Mouse (Mus musculus) limb, embryonic 12.5 days (tissue): ENCODE measurements around the gene Cryl1. TPM values are rescaled to one million over a fixed set of nuclear protein-coding genes. Genes with fewer than 3 reads are reported as not detected.

Source experiments
- ATAC-seq: fragments of 200-750 bp; cut with Nextera tagmentation; 2 replicates; pipeline ENCODE4 v1.8.0; 2017; ENCODE audit warnings: low read depth, moderate TSS enrichment; ENCODE audit not compliant: insufficient number of reproducible peaks, insufficient read depth, low FRiP score, low TSS enrichment
- H3K27ac ChIP-seq: fragments of 300-500 bp; sonication (generic); 2 replicates; pipeline ENCODE4 v1.5.1; 2016; ENCODE audit warnings: mild to moderate bottlenecking, moderate library complexity
- H3K27me3 ChIP-seq: fragments of 300-500 bp; sonication (generic); 2 replicates; pipeline ENCODE4 v1.6.1; 2016; ENCODE audit warnings: mild to moderate bottlenecking, moderate library complexity
- H3K36me3 ChIP-seq: fragments of 300-500 bp; sonication (generic); 2 replicates; pipeline ENCODE4 v1.6.1; 2016; ENCODE audit warnings: mild to moderate bottlenecking, moderate library complexity
- H3K4me1 ChIP-seq: fragments of 300-500 bp; sonication (generic); replicated peaks from 2 replicates; pipeline ENCODE4 v1.6.1; 2016
- H3K4me2 ChIP-seq: fragments of 300-500 bp; sonication (generic); 2 replicates; pipeline ENCODE4 v1.6.1; 2016; ENCODE audit warnings: mild to moderate bottlenecking, moderate library complexity
- H3K4me3 ChIP-seq: fragments of 300-500 bp; sonication (generic); replicated peaks from 2 replicates; pipeline ENCODE4 v1.5.1; 2016; ENCODE audit warnings: mild to moderate bottlenecking
- H3K9ac ChIP-seq: fragments of 300-500 bp; sonication (generic); replicated peaks from 2 replicates; pipeline ENCODE4 v1.6.1; 2016; ENCODE audit warnings: mild to moderate bottlenecking, moderate library complexity
- H3K9me3 ChIP-seq: fragments of 300-500 bp; sonication (generic); 2 replicates; pipeline ENCODE4 v1.6.1; 2016; ENCODE audit warnings: mild to moderate bottlenecking, moderate library complexity
- WGBS: fragments of 180-500 bp; shearing (Covaris S2); methylation state at CpG from one replicate; pipeline ENCODE4 v1.1.7; 2016; 5-methylcytosine and 5-hydroxymethylcytosine counted together
- polyA plus RNA-seq: library from polyadenylated mRNA; unstranded; fragments of >200 nt; fragmentation: Nextera tagmentation; extraction: Ambion mirVana; gene quantifications from 2 replicates; pipeline ENCODE4 v1.2.1, GENCODE M21; 2016

Gene Cryl1
- polyA plus RNA-seq, 1 experiment from 2014 or later, result 16.7 TPM

DNA sequence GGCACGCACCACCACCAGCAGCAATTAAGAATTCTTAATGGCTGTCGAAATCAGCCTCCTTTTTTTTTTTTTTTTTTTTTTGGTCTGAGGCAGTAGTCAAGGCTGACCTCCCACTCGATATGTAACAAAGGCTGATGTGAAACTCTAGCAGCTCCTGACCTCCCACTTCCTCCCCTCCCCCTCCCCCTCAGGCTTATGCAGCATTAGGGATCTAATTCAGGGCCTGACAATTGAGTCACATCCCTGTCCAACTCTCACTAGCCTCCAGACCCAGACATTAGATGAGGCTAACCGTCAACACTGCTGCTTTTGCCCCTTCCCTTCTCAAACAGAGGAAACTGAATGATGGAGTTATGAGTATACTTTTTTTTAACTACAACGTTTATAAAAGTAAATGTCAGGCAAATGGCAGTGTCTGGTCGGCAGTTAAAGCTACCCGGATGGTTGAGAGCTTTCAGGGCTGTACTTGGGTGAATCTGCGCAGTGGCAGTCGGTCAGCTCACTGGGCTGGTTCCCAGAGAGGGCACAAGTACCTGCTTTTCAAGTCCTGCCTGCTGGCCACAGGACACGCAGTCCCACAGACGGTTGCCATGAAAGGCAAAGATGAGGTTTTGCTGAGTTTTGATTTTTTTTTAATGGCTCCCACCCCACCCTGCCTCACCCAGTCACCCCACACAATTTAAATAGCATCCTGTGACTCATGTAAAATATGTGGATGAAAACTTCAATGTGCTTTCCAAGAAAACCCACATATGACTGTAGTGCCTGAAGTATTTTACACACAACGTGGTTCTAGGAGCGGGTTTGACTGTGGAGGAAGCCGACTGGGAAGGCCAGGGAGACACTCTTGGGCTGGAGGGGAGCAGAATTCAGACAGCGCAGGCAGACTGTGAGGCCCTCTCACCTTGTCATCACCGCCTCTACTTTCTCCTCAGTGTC is 81.4 kb downstream of the Cryl1 start:
- 60% methylated on average over 16 of the region's 16 CpGs for WGBS
- H3K4me1 ChIP-seq, result peaks cover 18% of the 10 kb centered on the region; the same call in 1 of the 2 replicates
- no peak for ATAC-seq
- H3K27ac ChIP-seq, result no peak overlapping the region
- no peaks in the 10 kb centered on the region for H3K36me3 ChIP-seq
- H3K9ac ChIP-seq, result no peak overlapping the region
- no peak overlapping the region for H3K4me2 ChIP-seq
- no peaks in the 10 kb centered on the region for H3K9me3 ChIP-seq
- no peak overlapping the region for H3K4me3 ChIP-seq
- no peaks in the 10 kb centered on the region for H3K27me3 ChIP-seq

DNA sequence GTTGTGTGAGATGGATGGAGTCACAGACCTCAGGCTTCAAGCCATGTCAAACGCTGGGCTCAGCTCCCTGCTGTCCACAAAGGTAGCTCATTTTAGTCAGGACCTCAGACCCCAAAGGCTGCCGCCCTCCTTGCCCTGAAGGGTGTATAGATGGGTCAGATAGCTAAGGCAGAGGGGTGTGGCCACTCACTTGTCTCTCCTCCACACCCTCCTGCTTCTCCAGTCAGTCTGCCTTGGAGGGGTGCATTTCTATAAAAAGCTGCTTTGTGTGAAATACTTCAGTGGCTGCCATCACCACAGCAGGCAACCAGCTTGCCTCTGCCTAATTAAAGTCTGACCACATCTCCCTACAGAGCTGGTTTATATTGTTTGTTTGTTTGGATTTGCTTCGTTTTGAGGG is 82.4 kb downstream of the Cryl1 start:
- Histone ChIP-seq H3K9me3 (no peaks in the 10 kb centered on the region), H3K27ac (0 out of 2 replicates have a peak overlapping the region, but pooled peaks have one; percentile 25), H3K4me2 (no peak overlapping the region), H3K36me3 (no peaks in the 10 kb centered on the region), H3K4me1 (peaks cover 18% of the 10 kb centered on the region; the same call in 1 of the 2 replicates), H3K9ac (no peak overlapping the region), H3K27me3 (no peaks in the 10 kb centered on the region), H3K4me3 (no peak overlapping the region)
- 45% methylated on average over 3 of the region's 3 CpGs for WGBS
- ATAC-seq, result no peak

DNA sequence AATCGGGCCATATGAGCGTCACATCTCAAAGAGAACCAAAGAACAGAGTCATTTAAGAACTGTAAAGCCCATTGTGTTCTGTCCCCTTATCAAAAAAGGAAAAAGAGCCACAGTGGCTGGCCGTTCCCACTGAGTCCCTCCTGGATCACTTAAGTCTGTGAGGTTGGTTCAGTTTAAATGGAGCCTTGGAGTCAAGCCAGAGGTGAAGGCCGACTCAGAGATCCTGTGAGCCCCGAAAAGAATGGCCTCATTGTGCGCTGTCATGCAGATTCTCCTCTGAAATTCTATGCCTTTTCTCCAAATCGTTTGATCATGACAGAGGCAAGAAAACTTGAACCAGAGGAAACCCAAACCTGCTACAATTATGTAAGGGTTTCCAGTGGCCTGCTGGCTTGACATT is 82.8 kb downstream of the Cryl1 start:
- Histone ChIP-seq H3K4me1 (peaks cover 18% of the 10 kb centered on the region; the same call in 1 of the 2 replicates), H3K9me3 (no peaks in the 10 kb centered on the region), H3K9ac (no peak overlapping the region), H3K27me3 (no peaks in the 10 kb centered on the region), H3K4me2 (no peak overlapping the region), H3K4me3 (no peak overlapping the region), H3K27ac (0 out of 2 replicates have a peak overlapping the region, but pooled peaks have one; percentile 25), H3K36me3 (no peaks in the 10 kb centered on the region)
- no peak for ATAC-seq
- 81% methylated on average over 7 of the region's 7 CpGs for WGBS

DNA sequence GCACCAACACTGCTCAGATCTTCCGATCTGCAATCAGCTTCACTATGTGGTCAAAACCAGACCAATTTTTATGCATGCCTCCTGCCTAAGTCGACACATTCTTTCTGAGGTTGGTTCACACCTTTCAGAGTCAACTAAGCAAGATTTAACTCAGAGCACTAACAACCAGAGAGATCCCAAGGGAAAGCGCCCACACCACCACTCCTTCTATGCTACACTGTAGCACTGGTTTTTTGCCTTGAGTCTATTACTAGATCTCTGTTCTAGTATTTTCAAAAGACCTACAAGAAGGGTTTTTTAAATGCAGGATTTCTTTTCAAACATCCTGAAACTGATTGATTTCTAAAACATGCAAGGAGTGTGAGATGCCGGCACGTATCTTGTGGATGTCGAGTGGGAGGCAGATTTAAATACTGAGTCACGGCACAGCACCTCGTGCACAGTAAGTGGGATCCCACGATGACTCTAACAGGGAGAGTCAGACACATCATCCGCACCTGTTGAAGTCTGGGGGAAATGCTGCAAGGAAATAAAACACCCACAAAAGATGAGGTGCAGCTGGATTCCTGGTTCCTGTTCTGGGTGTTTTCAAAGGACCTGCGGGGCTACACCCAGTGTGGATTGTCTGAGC is 96.6 kb downstream of the Cryl1 start:
- no peaks in the 10 kb centered on the region for H3K9me3 ChIP-seq
- H3K4me2 ChIP-seq, result no peak overlapping the region
- H3K27ac ChIP-seq, result no peak overlapping the region
- H3K9ac ChIP-seq, result no peak overlapping the region
- ATAC-seq, result no peak
- 0 out of 2 replicates have a peak, but pooled peaks cover 10% of the 10 kb centered on the region for H3K4me1 ChIP-seq
- H3K36me3 ChIP-seq, result no peaks in the 10 kb centered on the region
- H3K27me3 ChIP-seq, result no peaks in the 10 kb centered on the region
- 78% methylated on average over 11 of the region's 11 CpGs for WGBS
- no peak overlapping the region for H3K4me3 ChIP-seq

DNA sequence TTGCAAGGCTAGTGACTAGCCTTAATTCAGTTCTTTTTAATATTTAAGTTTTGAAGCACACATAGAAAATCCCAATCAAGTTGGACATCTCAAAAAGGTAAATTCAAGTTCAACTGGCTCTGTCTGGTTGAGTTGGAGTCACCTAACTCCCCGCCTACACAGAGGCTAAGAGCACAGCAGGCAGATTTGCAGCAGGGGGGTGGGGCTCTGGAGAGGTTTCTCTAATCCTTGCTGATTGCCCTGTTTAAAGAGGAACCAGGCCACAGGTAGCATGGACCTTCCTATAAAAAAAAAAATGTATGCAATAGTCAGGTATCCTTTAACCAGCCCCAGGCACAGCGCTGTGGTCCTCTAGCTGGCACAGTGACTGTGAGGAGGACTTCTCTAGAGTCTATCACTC is 97.8 kb downstream of the Cryl1 start:
- Histone ChIP-seq H3K27me3 (no peaks in the 10 kb centered on the region), H3K4me1 (0 out of 2 replicates have a peak, but pooled peaks cover 10% of the 10 kb centered on the region), H3K27ac (no peak overlapping the region), H3K9ac (no peak overlapping the region), H3K36me3 (no peaks in the 10 kb centered on the region), H3K4me3 (no peak overlapping the region), H3K4me2 (no peak overlapping the region), H3K9me3 (no peaks in the 10 kb centered on the region)
- ATAC-seq, result no peak
- WGBS, result 53% methylated on average over 2 of the region's 2 CpGs

DNA sequence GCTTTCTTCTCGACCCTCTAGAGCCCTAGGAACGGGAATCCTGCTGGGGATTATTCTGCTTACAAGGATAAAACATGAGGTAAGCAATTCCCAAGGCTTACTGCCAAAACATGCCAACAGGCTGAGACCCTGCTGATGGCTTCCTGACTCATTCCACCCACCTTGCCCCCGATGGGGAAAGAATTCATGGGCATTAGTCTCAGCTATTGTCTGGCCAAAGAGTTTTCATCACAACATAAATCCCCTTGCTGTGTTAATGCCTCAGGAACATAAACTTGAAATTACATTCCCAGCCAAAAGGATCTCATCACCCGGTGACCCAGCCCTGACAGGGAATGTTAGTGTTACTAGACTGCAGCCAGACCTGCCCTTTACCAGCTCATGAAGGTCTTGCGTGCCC is 100.7 kb downstream of the Cryl1 start:
- no peaks in the 10 kb centered on the region for H3K9me3 ChIP-seq
- H3K27me3 ChIP-seq, result no peaks in the 10 kb centered on the region
- no peak overlapping the region for H3K4me2 ChIP-seq
- H3K9ac ChIP-seq, result no peak overlapping the region
- H3K36me3 ChIP-seq, result no peaks in the 10 kb centered on the region
- 0 out of 2 replicates have a peak, but pooled peaks cover 10% of the 10 kb centered on the region for H3K4me1 ChIP-seq
- no peak for ATAC-seq
- 56% methylated on average over 5 of the region's 5 CpGs for WGBS
- no peak overlapping the region for H3K4me3 ChIP-seq
- H3K27ac ChIP-seq, result no peak overlapping the region

DNA sequence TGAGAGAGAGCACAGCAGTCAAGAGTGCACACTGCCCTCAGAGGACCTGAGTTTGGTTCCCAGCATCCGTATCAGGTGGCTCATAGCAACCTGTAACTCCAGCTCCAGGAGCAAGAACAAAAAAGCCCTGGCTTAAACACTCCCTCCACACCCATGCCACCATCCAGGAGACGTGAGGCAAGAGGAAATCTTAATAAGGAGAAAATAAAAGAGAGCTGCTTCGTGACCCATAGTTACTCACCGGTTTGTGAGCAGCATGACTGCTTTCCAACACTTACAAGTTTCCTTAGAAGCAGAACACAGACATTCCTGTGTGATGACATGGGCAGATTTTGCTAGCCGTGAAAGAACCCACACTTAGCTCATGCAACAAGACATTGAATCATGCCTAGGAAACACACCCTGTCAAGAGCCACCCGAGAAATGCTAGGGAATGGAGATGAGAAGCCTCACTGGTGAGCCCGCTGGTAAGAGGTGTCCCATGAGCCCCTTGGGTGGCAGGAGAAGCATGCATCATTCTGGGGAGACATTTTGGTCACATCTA is 106.9 kb downstream of the Cryl1 start:
- H3K36me3 ChIP-seq, result no peaks in the 10 kb centered on the region
- no peaks in the 10 kb centered on the region for H3K27me3 ChIP-seq
- H3K27ac ChIP-seq, result no peak overlapping the region
- H3K4me2 ChIP-seq, result no peak overlapping the region
- no peaks in the 10 kb centered on the region for H3K9me3 ChIP-seq
- peaks cover 4% of the 10 kb centered on the region for H3K4me1 ChIP-seq
- ATAC-seq, result no peak
- WGBS, result 83% methylated on average over 7 of the region's 7 CpGs
- H3K9ac ChIP-seq, result no peak overlapping the region
- no peak overlapping the region for H3K4me3 ChIP-seq

DNA sequence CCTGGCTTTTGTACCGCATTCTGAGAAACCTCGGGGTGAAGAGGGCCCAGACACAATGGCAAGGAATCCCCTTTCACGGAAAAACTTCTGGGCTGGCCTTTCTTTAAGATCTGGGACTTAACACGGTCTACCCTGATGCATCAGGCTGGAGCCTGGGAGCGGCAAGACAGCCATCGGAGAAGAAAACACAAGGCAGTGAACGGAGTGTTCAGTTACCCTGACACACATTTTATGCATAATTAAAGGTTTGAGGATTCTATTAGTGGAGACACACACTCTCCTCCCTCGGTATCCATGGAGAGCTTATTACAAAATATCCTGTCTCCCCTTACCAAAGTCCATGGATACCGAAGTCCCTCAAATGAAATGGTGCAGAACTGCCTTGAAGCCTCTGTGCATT is 109.2 kb downstream of the Cryl1 start:
- no peak overlapping the region for H3K27ac ChIP-seq
- WGBS, result 80% methylated on average over 9 of the region's 9 CpGs
- H3K36me3 ChIP-seq, result no peaks in the 10 kb centered on the region
- H3K4me2 ChIP-seq, result no peak overlapping the region
- H3K9me3 ChIP-seq, result no peaks in the 10 kb centered on the region
- ATAC-seq, result no peak
- H3K27me3 ChIP-seq, result no peaks in the 10 kb centered on the region
- no peak overlapping the region for H3K4me3 ChIP-seq
- H3K4me1 ChIP-seq, result peaks cover 4% of the 10 kb centered on the region
- H3K9ac ChIP-seq, result no peak overlapping the region

DNA sequence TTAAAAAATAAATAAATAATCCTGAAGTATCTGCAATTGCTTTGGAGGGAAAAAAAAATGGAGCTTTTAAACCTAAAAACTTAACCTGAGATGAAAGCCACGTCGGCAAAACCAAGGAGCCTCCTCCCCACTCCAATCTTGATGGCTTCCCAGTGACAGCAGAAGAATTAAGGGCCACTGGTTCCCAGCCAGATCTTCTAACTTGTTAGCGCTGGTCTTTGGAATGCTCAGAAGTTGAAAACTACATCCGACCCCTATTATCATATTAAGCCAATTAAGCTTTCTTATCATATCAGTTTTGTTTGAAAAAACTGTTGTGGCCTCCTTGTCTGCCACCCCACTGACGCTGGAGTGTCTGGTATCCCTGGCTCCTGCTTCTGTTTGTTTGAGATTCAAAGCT is 114.5 kb downstream of the Cryl1 start:
- no peak for ATAC-seq
- H3K4me2 ChIP-seq, result no peak overlapping the region
- H3K9me3 ChIP-seq, result no peaks in the 10 kb centered on the region
- H3K9ac ChIP-seq, result no peak overlapping the region
- no peaks in the 10 kb centered on the region for H3K27me3 ChIP-seq
- no peak overlapping the region for H3K27ac ChIP-seq
- 43% methylated on average over 5 of the region's 5 CpGs for WGBS
- no peak overlapping the region for H3K4me3 ChIP-seq
- no peaks in the 10 kb centered on the region for H3K36me3 ChIP-seq
- peaks cover 8% of the 10 kb centered on the region for H3K4me1 ChIP-seq

DNA sequence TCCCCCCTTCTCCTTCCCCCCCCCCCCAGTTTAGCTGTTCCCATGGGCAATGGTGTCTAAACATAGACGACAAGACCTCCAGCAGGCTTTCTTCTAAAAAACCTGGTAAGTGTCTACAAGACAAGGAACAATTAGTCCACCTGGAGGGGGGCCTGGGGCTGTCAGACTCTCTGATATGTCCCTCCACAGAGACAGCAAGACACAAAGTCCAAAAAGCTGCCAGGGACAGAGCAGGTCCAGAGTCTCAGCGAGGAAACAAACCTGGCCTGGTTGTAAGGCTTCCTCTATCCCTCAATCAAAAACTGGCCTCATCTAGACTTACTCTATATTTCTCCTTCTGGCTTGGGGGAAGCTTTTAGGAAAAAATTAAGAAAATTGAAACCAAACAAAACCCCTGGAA is 115.7 kb downstream of the Cryl1 start:
- 40% methylated on average over 2 of the region's 2 CpGs for WGBS
- no peak overlapping the region for H3K4me3 ChIP-seq
- H3K36me3 ChIP-seq, result no peaks in the 10 kb centered on the region
- peaks cover 8% of the 10 kb centered on the region for H3K4me1 ChIP-seq
- H3K9me3 ChIP-seq, result no peaks in the 10 kb centered on the region
- H3K27ac ChIP-seq, result no peak overlapping the region
- no peak overlapping the region for H3K4me2 ChIP-seq
- H3K27me3 ChIP-seq, result no peaks in the 10 kb centered on the region
- no peak overlapping the region for H3K9ac ChIP-seq
- ATAC-seq, result no peak

DNA sequence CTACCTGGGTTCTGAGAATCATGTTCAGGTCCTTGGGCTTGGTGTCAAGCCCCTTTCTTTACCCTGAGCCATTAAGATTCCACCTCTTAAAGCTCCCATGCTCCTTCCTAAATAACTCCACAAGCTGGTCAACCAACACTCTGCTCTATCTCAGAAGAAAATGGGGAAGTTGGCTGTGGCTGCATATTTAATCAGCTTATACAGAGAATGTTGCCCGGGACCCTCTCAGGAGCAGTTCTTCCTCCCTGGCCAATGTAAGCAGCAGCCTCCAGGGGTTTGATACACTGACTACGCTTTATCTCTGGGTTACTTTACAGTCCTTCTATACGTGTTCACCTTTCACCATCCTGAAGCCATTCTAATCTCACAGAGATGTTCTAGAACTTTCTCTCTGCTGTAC is 117.5 kb downstream of the Cryl1 start:
- H3K4me2 ChIP-seq, result no peak overlapping the region

More for the DNA sequence above, 117.5 kb downstream of the Cryl1 start:
- Histone ChIP-seq H3K27ac (no peak overlapping the region), H3K4me1 (peaks cover 4% of the 10 kb centered on the region; the same call in 1 of the 2 replicates), H3K4me3 (no peak overlapping the region), H3K9me3 (no peaks in the 10 kb centered on the region), H3K36me3 (no peaks in the 10 kb centered on the region), H3K9ac (no peak overlapping the region), H3K27me3 (no peaks in the 10 kb centered on the region)
- 89% methylated on average over 3 of the region's 3 CpGs for WGBS
- no peak for ATAC-seq
